Mouse (Mus musculus): ENCODE results near the gene Zrsr2. TPM values are rescaled to one million over a fixed set of nuclear protein-coding genes. Genes with fewer than 3 reads are reported as not detected.

Gene Zrsr2
- polyA plus RNA-seq (2021), result 42.8 TPM

- H3K27me3 ChIP-seq, result peaks cover 9% of the 10 kb centered on the region
- peak; percentile 95 for ATAC-seq
- in situ Hi-C loops (cut with MboI; ENCODE audit: low pct_unique_long_range_greater_than_20kb), result loop anchor here (10.0 kb wide), 1 partner anchor 116 kb away; the partner anchor contains the start of gene Siah1b
- peak; percentile 37 for DNase-seq (ENCODE audit: low read depth, low spot score)
- CTCF ChIA-PET, result interaction anchor here (1.3 kb wide), 1 partner anchor 108 kb away, joined by 3 read pairs; no protein-coding TSS in a partner anchor
- POLR2A ChIA-PET, result interaction anchor here (0.6 kb wide), 2 partner anchors 18 to 57 kb away, joined by 3 to 6 read pairs; no protein-coding TSS in a partner anchor
- no peak for TF ChIP-seq CTCF (IDR thresholded peaks at IDR 0.05)
These were observed at the start of gene Zrsr2 for GRCm38 (mm10) chrX:163958467-163958875. Zrsr2 (minus strand) TSS chrX:163958661.

GRCm38 (mm10) chrX:164004809-164005208, 46.3 kb upstream of the Zrsr2 start:
- no peaks in the 10 kb centered on the region for H3K27me3 ChIP-seq

GRCm38 (mm10) chrX:163999848-164000247, 41.4 kb upstream of the Zrsr2 start:
- in situ Hi-C loops (cut with MboI; ENCODE audit: low pct_unique_long_range_greater_than_20kb), result no loop called here
- DNase-seq (ENCODE audit: low read depth, low spot score) (no peak), ATAC-seq (no peak)
- CTCF ChIA-PET, result no interaction called here
- peak; percentile 46 for TF ChIP-seq CTCF (IDR thresholded peaks at IDR 0.05)
- POLR2A ChIA-PET, result no interaction called here
- no peaks in the 10 kb centered on the region for H3K27me3 ChIP-seq

More at GRCm38 (mm10) chrX:164004809-164005208, 46.3 kb upstream of the Zrsr2 start:
- CTCF ChIA-PET, result interaction anchor here (1.9 kb wide), 1 partner anchor 10 kb away, joined by 4 read pairs; no protein-coding TSS in a partner anchor
- peak; percentile 57 for ATAC-seq
- in situ Hi-C loops (cut with MboI; ENCODE audit: low pct_unique_long_range_greater_than_20kb), result no loop called here
- no peak for DNase-seq (ENCODE audit: low read depth, low spot score)
- POLR2A ChIA-PET, result no interaction called here
- peak; percentile 57 for TF ChIP-seq CTCF (IDR thresholded peaks at IDR 0.05)

- DNase-seq (ENCODE audit: low read depth, low spot score) (no peak), ATAC-seq (no peak)
- no peak for TF ChIP-seq CTCF (IDR thresholded peaks at IDR 0.05)
- in situ Hi-C loops (cut with MboI; ENCODE audit: low pct_unique_long_range_greater_than_20kb), result no loop called here
- no peaks in the 10 kb centered on the region for H3K27me3 ChIP-seq
- CTCF ChIA-PET, result no interaction called here
- POLR2A ChIA-PET, result no interaction called here
These were observed 38.3 kb upstream of the Zrsr2 start for GRCm38 (mm10) chrX:163996754-163997153.

- in situ Hi-C loops (cut with MboI; ENCODE audit: low pct_unique_long_range_greater_than_20kb), result no loop called here
- POLR2A ChIA-PET, result no interaction called here
- TF ChIP-seq CTCF (IDR thresholded peaks at IDR 0.05), result no peak
- DNase-seq (ENCODE audit: low read depth, low spot score) (no peak), ATAC-seq (no peak)
- H3K27me3 ChIP-seq, result no peaks in the 10 kb centered on the region
- CTCF ChIA-PET, result interaction anchor here (0.8 kb wide), 1 partner anchor 19 kb away, joined by 3 read pairs; no protein-coding TSS in a partner anchor
These were observed 29.4 kb upstream of the Zrsr2 start for GRCm38 (mm10) chrX:163987718-163988374.

GRCm38 (mm10) chrX:163982129-163982528, 23.7 kb upstream of the Zrsr2 start:
- no peak for DNase-seq (ENCODE audit: low read depth, low spot score)
- no peak for TF ChIP-seq CTCF (IDR thresholded peaks at IDR 0.05)
- no peaks in the 10 kb centered on the region for H3K27me3 ChIP-seq
- in situ Hi-C loops (cut with MboI; ENCODE audit: low pct_unique_long_range_greater_than_20kb), result no loop called here
- ChIA-PET POLR2A (no interaction called here), CTCF (interaction anchor here (0.8 to 1.4 kb wide), 3 partner anchors 17 to 85 kb away, joined by 3 to 5 read pairs (median 3); no protein-coding TSS in a partner anchor)
- ATAC-seq, result no peak

- in situ Hi-C loops (cut with MboI; ENCODE audit: low pct_unique_long_range_greater_than_20kb), result no loop called here
These were observed 23.0 kb upstream of the Zrsr2 start for GRCm38 (mm10) chrX:163981500-163981899.

GRCm38 (mm10) chrX:163981092-163981491, 22.6 kb upstream of the Zrsr2 start:
- no peaks in the 10 kb centered on the region for H3K27me3 ChIP-seq
- ATAC-seq (no peak), DNase-seq (ENCODE audit: low read depth, low spot score) (no peak)
- POLR2A ChIA-PET, result no interaction called here
- TF ChIP-seq CTCF (IDR thresholded peaks at IDR 0.05), result no peak
- in situ Hi-C loops (cut with MboI; ENCODE audit: low pct_unique_long_range_greater_than_20kb), result no loop called here
- CTCF ChIA-PET, result interaction anchor here (1.4 kb wide), 2 partner anchors 16 to 86 kb away, joined by 3 to 5 read pairs; no protein-coding TSS in a partner anchor

More at GRCm38 (mm10) chrX:163981500-163981899, 23.0 kb upstream of the Zrsr2 start:
- DNase-seq (ENCODE audit: low read depth, low spot score), result no peak
- ChIA-PET CTCF (interaction anchor here (0.8 to 1.4 kb wide), 3 partner anchors 16 to 85 kb away, joined by 3 to 5 read pairs (median 3); no protein-coding TSS in a partner anchor), POLR2A (no interaction called here)
- ATAC-seq, result no peak
- TF ChIP-seq CTCF (IDR thresholded peaks at IDR 0.05), result peak; percentile 35
- H3K27me3 ChIP-seq, result no peaks in the 10 kb centered on the region

- CTCF ChIA-PET, result interaction anchor here (1.3 kb wide), 1 partner anchor 109 kb away, joined by 3 read pairs; no protein-coding TSS in a partner anchor
- ATAC-seq (peak; percentile 57), DNase-seq (ENCODE audit: low read depth, low spot score) (no peak)
- POLR2A ChIA-PET, result interaction anchor here (0.6 kb wide), 1 partner anchor 11 kb away, joined by 3 read pairs; no protein-coding TSS in a partner anchor
- in situ Hi-C loops (cut with MboI; ENCODE audit: low pct_unique_long_range_greater_than_20kb), result loop anchor here (10.0 kb wide), 1 partner anchor 117 kb away; the partner anchor contains the start of gene Siah1b
- TF ChIP-seq CTCF (IDR thresholded peaks at IDR 0.05), result no peak
- H3K27me3 ChIP-seq, result peaks cover 9% of the 10 kb centered on the region
These were observed 526 bp downstream of the Zrsr2 start for GRCm38 (mm10) chrX:163957803-163958466.

GRCm38 (mm10) chrX:163957381-163957780, 1.1 kb downstream of the Zrsr2 start:
- ChIA-PET POLR2A (interaction anchor here (0.6 kb wide), 1 partner anchor 12 kb away, joined by 3 read pairs; no protein-coding TSS in a partner anchor), CTCF (interaction anchor here (1.3 kb wide), 1 partner anchor 109 kb away, joined by 3 read pairs; no protein-coding TSS in a partner anchor)
- DNase-seq (ENCODE audit: low read depth, low spot score) (no peak), ATAC-seq (no peak)
- H3K27me3 ChIP-seq, result peaks cover 9% of the 10 kb centered on the region
- in situ Hi-C loops (cut with MboI; ENCODE audit: low pct_unique_long_range_greater_than_20kb), result loop anchor here (10.0 kb wide), 1 partner anchor 117 kb away; the partner anchor contains the start of gene Siah1b
- TF ChIP-seq CTCF (IDR thresholded peaks at IDR 0.05), result no peak
